Mouse (Mus musculus): ENCODE data around the gene Ap2s1. TPM values are rescaled to one million over a fixed set of nuclear protein-coding genes. Genes with fewer than 3 reads are reported as not detected.

Ap2s1 gene
- polyA plus RNA-seq, 2 experiments = 271 TPM

GRCm38 (mm10) chr7:16747656-16748055, 9.4 kb downstream of the Ap2s1 start:
- no peaks in the 10 kb centered on the region for H3K9me3 ChIP-seq (ENCODE audit: control insufficient read depth, low read length)
- ATAC-seq (ENCODE audit: low FRiP score, low read depth) (no peak), DNase-seq (ENCODE audit: low spot score) (no peak)
- no peak overlapping the region for H3K27ac ChIP-seq (replicated peaks; ENCODE audit: low read depth, low read length)
- H3K27me3 ChIP-seq (ENCODE audit: control insufficient read depth, insufficient read depth, low read length) = no peaks in the 10 kb centered on the region
- no peak overlapping the region for H3K9ac ChIP-seq (ENCODE audit: low read depth, low read length, severe bottlenecking)
- no peaks in the 10 kb centered on the region for H3K4me1 ChIP-seq (ENCODE audit: control insufficient read depth, insufficient read depth, low read length)
- no peak overlapping the region for H3K4me2 ChIP-seq (replicated peaks; ENCODE audit: low read depth, low read length, severe bottlenecking)
- 95% methylated on average over 6 of the region's 6 CpGs for WGBS
- no peak overlapping the region for H3K4me3 ChIP-seq (replicated peaks; ENCODE audit: low read length)
- no peak for TF ChIP-seq POLR2A (IDR thresholded peaks at IDR 0.05; ENCODE audit: borderline replicate concordance, extremely low read depth, insufficient read depth, insufficient read length)
- H3K36me3 ChIP-seq (ENCODE audit: control insufficient read depth, insufficient read depth, low read length) = peaks cover 62% of the 10 kb centered on the region

GRCm38 (mm10) chr7:16752016-16752415, 13.8 kb downstream of the Ap2s1 start:
- no peak for ATAC-seq (ENCODE audit: low FRiP score, low read depth)
- no peaks in the 10 kb centered on the region for H3K9me3 ChIP-seq (ENCODE audit: control insufficient read depth, low read length)
- DNase-seq (ENCODE audit: low spot score) = no peak

GRCm38 (mm10) chr7:16755362-16756017, 17.3 kb downstream of the Ap2s1 start:
- H3K4me1 ChIP-seq (ENCODE audit: control insufficient read depth, insufficient read depth, low read length) = peaks cover 3% of the 10 kb centered on the region
- no peak for DNase-seq (ENCODE audit: low spot score)
- no peak overlapping the region for H3K4me2 ChIP-seq (replicated peaks; ENCODE audit: low read depth, low read length, severe bottlenecking)
- ATAC-seq (ENCODE audit: low FRiP score, low read depth) = no peak
- H3K36me3 ChIP-seq (ENCODE audit: control insufficient read depth, insufficient read depth, low read length) = no peaks in the 10 kb centered on the region
- H3K27me3 ChIP-seq (ENCODE audit: control insufficient read depth, insufficient read depth, low read length) = no peaks in the 10 kb centered on the region
- WGBS = 68% methylated on average over 17 of the region's 17 CpGs
- H3K27ac ChIP-seq (replicated peaks; ENCODE audit: low read depth, low read length) = no peak overlapping the region
- H3K9ac ChIP-seq (ENCODE audit: low read depth, low read length, severe bottlenecking) = no peak overlapping the region
- no peaks in the 10 kb centered on the region for H3K9me3 ChIP-seq (ENCODE audit: control insufficient read depth, low read length)
- no peak for TF ChIP-seq POLR2A (IDR thresholded peaks at IDR 0.05; ENCODE audit: borderline replicate concordance, extremely low read depth, insufficient read depth, insufficient read length)
- H3K4me3 ChIP-seq (replicated peaks; ENCODE audit: low read length) = no peak overlapping the region

More at GRCm38 (mm10) chr7:16752016-16752415, 13.8 kb downstream of the Ap2s1 start:
- TF ChIP-seq POLR2A (IDR thresholded peaks at IDR 0.05; ENCODE audit: borderline replicate concordance, extremely low read depth, insufficient read depth, insufficient read length) = no peak
- Histone ChIP-seq H3K27ac (replicated peaks; ENCODE audit: low read depth, low read length) (no peak overlapping the region), H3K4me2 (replicated peaks; ENCODE audit: low read depth, low read length, severe bottlenecking) (no peak overlapping the region), H3K9ac (ENCODE audit: low read depth, low read length, severe bottlenecking) (no peak overlapping the region), H3K36me3 (ENCODE audit: control insufficient read depth, insufficient read depth, low read length) (peaks cover 24% of the 10 kb centered on the region), H3K27me3 (ENCODE audit: control insufficient read depth, insufficient read depth, low read length) (no peaks in the 10 kb centered on the region), H3K4me3 (replicated peaks; ENCODE audit: low read length) (no peak overlapping the region), H3K4me1 (ENCODE audit: control insufficient read depth, insufficient read depth, low read length) (no peaks in the 10 kb centered on the region)
- WGBS = 80% methylated on average over 12 of the region's 12 CpGs

- Histone ChIP-seq H3K4me3 (replicated peaks; ENCODE audit: low read length) (no peak overlapping the region), H3K27me3 (ENCODE audit: control insufficient read depth, insufficient read depth, low read length) (no peaks in the 10 kb centered on the region), H3K9ac (ENCODE audit: low read depth, low read length, severe bottlenecking) (no peak overlapping the region), H3K27ac (replicated peaks; ENCODE audit: low read depth, low read length) (no peak overlapping the region), H3K36me3 (ENCODE audit: control insufficient read depth, insufficient read depth, low read length) (no peaks in the 10 kb centered on the region), H3K4me1 (ENCODE audit: control insufficient read depth, insufficient read depth, low read length) (peaks cover 13% of the 10 kb centered on the region), H3K4me2 (replicated peaks; ENCODE audit: low read depth, low read length, severe bottlenecking) (no peak overlapping the region), H3K9me3 (ENCODE audit: control insufficient read depth, low read length) (no peaks in the 10 kb centered on the region)
- 78% methylated on average over 10 of the region's 11 CpGs for WGBS
- ATAC-seq (ENCODE audit: low FRiP score, low read depth) = no peak
- DNase-seq (ENCODE audit: low spot score) = no peak
- no peak for TF ChIP-seq POLR2A (IDR thresholded peaks at IDR 0.05; ENCODE audit: borderline replicate concordance, extremely low read depth, insufficient read depth, insufficient read length)
These were observed 20.8 kb downstream of the Ap2s1 start for GRCm38 (mm10) chr7:16758872-16759574.

GRCm38 (mm10) chr7:16760292-16760691, 22.1 kb downstream of the Ap2s1 start:
- no peak overlapping the region for H3K9ac ChIP-seq (ENCODE audit: low read depth, low read length, severe bottlenecking)
- H3K4me2 ChIP-seq (replicated peaks; ENCODE audit: low read depth, low read length, severe bottlenecking) = no peak overlapping the region
- no peak overlapping the region for H3K27ac ChIP-seq (replicated peaks; ENCODE audit: low read depth, low read length)
- no peaks in the 10 kb centered on the region for H3K9me3 ChIP-seq (ENCODE audit: control insufficient read depth, low read length)
- H3K27me3 ChIP-seq (ENCODE audit: control insufficient read depth, insufficient read depth, low read length) = no peaks in the 10 kb centered on the region
- DNase-seq (ENCODE audit: low spot score) (peak; percentile 22), ATAC-seq (ENCODE audit: low FRiP score, low read depth) (no peak)
- TF ChIP-seq POLR2A (IDR thresholded peaks at IDR 0.05; ENCODE audit: borderline replicate concordance, extremely low read depth, insufficient read depth, insufficient read length) = no peak
- H3K36me3 ChIP-seq (ENCODE audit: control insufficient read depth, insufficient read depth, low read length) = no peaks in the 10 kb centered on the region
- 16% methylated on average over 8 of the region's 8 CpGs for WGBS
- no peak overlapping the region for H3K4me3 ChIP-seq (replicated peaks; ENCODE audit: low read length)
- H3K4me1 ChIP-seq (ENCODE audit: control insufficient read depth, insufficient read depth, low read length) = peaks cover 13% of the 10 kb centered on the region

Measured in limb, embryonic 14.5 days (tissue).